Mouse (Mus musculus): ENCODE results near the gene Fat3.

Fat3 gene

GRCm38 (mm10) chr9:16114821-16115485 lies 386.1 kb downstream of the Fat3 start:
- no peak for DNase-seq

- DNase-seq: no peak
Measured at GRCm38 (mm10) chr9:16113936-16114642, 387.0 kb downstream of the Fat3 start.

GRCm38 (mm10) chr9:16107900-16108299 lies 393.2 kb downstream of the Fat3 start:
- DNase-seq: no peak

GRCm38 (mm10) chr9:16107386-16107785 lies 393.7 kb downstream of the Fat3 start:
- DNase-seq: no peak

GRCm38 (mm10) chr9:16098553-16098952 lies 402.5 kb downstream of the Fat3 start:
- DNase-seq: no peak

GRCm38 (mm10) chr9:16093047-16093668 lies 407.9 kb downstream of the Fat3 start:
- DNase-seq: no peak

GRCm38 (mm10) chr9:16092051-16092967 lies 408.8 kb downstream of the Fat3 start:
- no peak for DNase-seq

GRCm38 (mm10) chr9:16079292-16079691 lies 421.8 kb downstream of the Fat3 start:
- DNase-seq: no peak

- DNase-seq: no peak
Measured at GRCm38 (mm10) chr9:16074664-16075063, 426.4 kb downstream of the Fat3 start.

GRCm38 (mm10) chr9:16074116-16074515 lies 427.0 kb downstream of the Fat3 start:
- no peak for DNase-seq

GRCm38 (mm10) chr9:16063447-16063846 lies 437.6 kb downstream of the Fat3 start:
- no peak for DNase-seq

- DNase-seq: no peak
Measured at GRCm38 (mm10) chr9:16062472-16062871, 438.6 kb downstream of the Fat3 start.

- DNase-seq: no peak
Measured at GRCm38 (mm10) chr9:16046686-16047085, 454.4 kb downstream of the Fat3 start.

GRCm38 (mm10) chr9:16037375-16037774 lies 463.7 kb downstream of the Fat3 start:
- no peak for DNase-seq

GRCm38 (mm10) chr9:16036346-16036745 lies 464.7 kb downstream of the Fat3 start:
- no peak for DNase-seq

- DNase-seq: no peak
Measured at GRCm38 (mm10) chr9:16029715-16030285, 471.3 kb downstream of the Fat3 start.

- DNase-seq: no peak
Measured at GRCm38 (mm10) chr9:16029066-16029465, 472.0 kb downstream of the Fat3 start.

- no peak for DNase-seq
Measured at GRCm38 (mm10) chr9:16028394-16028911, 472.6 kb downstream of the Fat3 start.

GRCm38 (mm10) chr9:16026054-16026453 lies 475.0 kb downstream of the Fat3 start:
- no peak for DNase-seq

- no peak for DNase-seq
Measured at GRCm38 (mm10) chr9:16024706-16025105, 476.4 kb downstream of the Fat3 start.

GRCm38 (mm10) chr9:16014115-16014514 lies 487.0 kb downstream of the Fat3 start:
- DNase-seq: no peak

- DNase-seq: no peak
Measured at GRCm38 (mm10) chr9:16011382-16011781, 489.7 kb downstream of the Fat3 start.

Measured in thymus, postnatal 14 days (tissue).